Mouse (Mus musculus): ENCODE measurements around the gene Fam241b. TPM values are rescaled to one million over a fixed set of nuclear protein-coding genes. Genes with fewer than 3 reads are reported as not detected.
"Not testable (repeated sequence)": the region's sequence is repeated elsewhere in the genome, so short reads cannot be mapped to it uniquely, and the experiment has no call there.

Fam241b gene
- polyA plus RNA-seq, 1 experiment from 2014 or later, result 10.3 TPM

GRCm38 (mm10) chr10:62089486-62089885 is 54.2 kb downstream of the Fam241b start:
- Histone ChIP-seq H3K9me3 (ENCODE audit: control insufficient read depth, low read length) (no peaks in the 10 kb centered on the region), H3K27me3 (replicated peaks; ENCODE audit: control insufficient read depth, insufficient read depth, low read length) (no peaks in the 10 kb centered on the region), H3K4me3 (ENCODE audit: low read depth, low read length) (no peak overlapping the region), H3K4me1 (replicated peaks; ENCODE audit: control insufficient read depth, insufficient read depth, low read length) (no peaks in the 10 kb centered on the region), H3K4me2 (ENCODE audit: low read length) (no peak overlapping the region), H3K36me3 (ENCODE audit: control insufficient read depth, insufficient read depth, low read length) (no peaks in the 10 kb centered on the region), H3K9ac (ENCODE audit: low read length) (no peak overlapping the region), H3K27ac (ENCODE audit: low read depth) (no peak overlapping the region)
- DNase-seq (ENCODE audit: low spot score), result no peak
- ATAC-seq (replicated peaks; ENCODE audit: low FRiP score, low TSS enrichment, low read depth), result no peak

DNA sequence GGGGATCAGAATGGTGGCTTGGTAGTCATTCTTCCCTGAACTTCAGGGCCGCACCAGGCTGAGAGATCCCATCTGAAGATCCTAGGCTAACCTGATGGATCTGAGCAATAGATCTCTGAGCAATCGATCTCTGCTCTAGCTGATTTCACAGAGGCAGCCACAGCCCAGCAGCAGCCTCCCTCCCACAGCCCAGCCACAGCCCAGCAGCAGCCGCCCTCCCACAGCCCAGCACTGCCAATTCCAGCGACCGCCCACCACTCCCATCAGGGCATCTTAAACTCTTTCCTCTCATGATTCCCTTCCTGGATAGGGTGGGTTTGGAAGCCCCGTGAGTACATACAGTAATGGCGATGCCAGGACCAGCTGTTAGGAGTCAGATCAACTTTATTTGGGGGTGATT is 54.6 kb downstream of the Fam241b start:
- Histone ChIP-seq H3K4me3 (ENCODE audit: low read depth, low read length) (no peak overlapping the region), H3K27ac (ENCODE audit: low read depth) (no peak overlapping the region), H3K9ac (ENCODE audit: low read length) (no peak overlapping the region), H3K4me1 (replicated peaks; ENCODE audit: control insufficient read depth, insufficient read depth, low read length) (no peaks in the 10 kb centered on the region), H3K36me3 (ENCODE audit: control insufficient read depth, insufficient read depth, low read length) (no peaks in the 10 kb centered on the region), H3K4me2 (ENCODE audit: low read length) (no peak overlapping the region), H3K27me3 (replicated peaks; ENCODE audit: control insufficient read depth, insufficient read depth, low read length) (no peaks in the 10 kb centered on the region), H3K9me3 (ENCODE audit: control insufficient read depth, low read length) (no peaks in the 10 kb centered on the region)
- WGBS, result 68% methylated on average over 7 of the region's 7 CpGs
- DNase-seq (ENCODE audit: low spot score) (no peak), ATAC-seq (replicated peaks; ENCODE audit: low FRiP score, low TSS enrichment, low read depth) (no peak)

DNA sequence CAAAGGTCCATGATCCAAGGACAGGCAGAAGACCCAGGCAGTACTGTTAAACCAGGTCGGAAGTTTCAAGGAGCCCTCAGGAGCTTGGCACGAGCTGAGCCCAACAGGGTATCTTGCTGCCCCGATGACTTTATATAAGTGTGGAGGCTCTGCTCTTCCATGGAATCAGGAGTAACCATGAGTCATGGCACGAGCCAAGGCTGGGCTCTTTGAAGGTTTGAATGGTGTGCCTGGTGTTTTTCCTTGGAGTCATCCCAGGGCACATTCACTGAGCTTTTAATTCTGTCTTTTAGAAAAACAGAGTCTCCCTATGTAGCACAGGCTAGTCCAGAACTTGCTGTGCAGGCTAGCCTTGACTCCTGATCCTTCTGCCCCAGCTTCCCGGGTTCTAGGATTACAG is 55.3 kb downstream of the Fam241b start:
- DNase-seq (ENCODE audit: low spot score), result no peak
- Histone ChIP-seq H3K27me3 (replicated peaks; ENCODE audit: control insufficient read depth, insufficient read depth, low read length) (no peaks in the 10 kb centered on the region), H3K9me3 (ENCODE audit: control insufficient read depth, low read length) (no peaks in the 10 kb centered on the region), H3K27ac (ENCODE audit: low read depth) (no peak overlapping the region), H3K36me3 (ENCODE audit: control insufficient read depth, insufficient read depth, low read length) (no peaks in the 10 kb centered on the region), H3K4me1 (replicated peaks; ENCODE audit: control insufficient read depth, insufficient read depth, low read length) (no peaks in the 10 kb centered on the region), H3K4me2 (ENCODE audit: low read length) (no peak overlapping the region), H3K9ac (ENCODE audit: low read length) (no peak overlapping the region), H3K4me3 (ENCODE audit: low read depth, low read length) (no peak overlapping the region)
- ATAC-seq (replicated peaks; ENCODE audit: low FRiP score, low TSS enrichment, low read depth), result no peak
- 74% methylated on average over 5 of the region's 5 CpGs for WGBS

DNA sequence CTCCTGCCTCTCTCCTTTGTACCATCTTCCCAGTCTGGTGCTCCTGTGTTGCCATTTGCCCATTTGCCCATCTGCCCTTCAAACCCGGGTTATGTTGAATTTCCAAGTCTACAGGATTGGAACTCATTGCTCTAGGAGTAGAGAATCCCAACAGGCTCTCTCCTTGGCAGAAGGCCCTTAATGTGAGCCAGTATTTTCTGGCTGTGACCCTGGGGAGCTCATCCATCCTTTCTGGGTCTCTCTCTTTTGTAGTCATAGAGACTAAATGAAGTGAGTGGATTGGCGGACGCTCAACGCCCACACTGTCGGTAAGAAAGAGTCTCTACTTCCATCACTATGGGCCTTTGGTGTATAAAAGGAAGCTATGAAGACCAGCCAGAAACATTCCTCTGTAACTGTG is 56.9 kb downstream of the Fam241b start:
- 92% methylated on average over 5 of the region's 5 CpGs for WGBS
- Histone ChIP-seq H3K4me1 (replicated peaks; ENCODE audit: control insufficient read depth, insufficient read depth, low read length) (no peaks in the 10 kb centered on the region), H3K9ac (ENCODE audit: low read length) (no peak overlapping the region), H3K9me3 (ENCODE audit: control insufficient read depth, low read length) (no peaks in the 10 kb centered on the region), H3K27ac (ENCODE audit: low read depth) (no peak overlapping the region), H3K36me3 (ENCODE audit: control insufficient read depth, insufficient read depth, low read length) (no peaks in the 10 kb centered on the region), H3K4me2 (ENCODE audit: low read length) (no peak overlapping the region), H3K27me3 (replicated peaks; ENCODE audit: control insufficient read depth, insufficient read depth, low read length) (no peaks in the 10 kb centered on the region), H3K4me3 (ENCODE audit: low read depth, low read length) (no peak overlapping the region)
- ATAC-seq (replicated peaks; ENCODE audit: low FRiP score, low TSS enrichment, low read depth) (no peak), DNase-seq (ENCODE audit: low spot score) (no peak)

DNA sequence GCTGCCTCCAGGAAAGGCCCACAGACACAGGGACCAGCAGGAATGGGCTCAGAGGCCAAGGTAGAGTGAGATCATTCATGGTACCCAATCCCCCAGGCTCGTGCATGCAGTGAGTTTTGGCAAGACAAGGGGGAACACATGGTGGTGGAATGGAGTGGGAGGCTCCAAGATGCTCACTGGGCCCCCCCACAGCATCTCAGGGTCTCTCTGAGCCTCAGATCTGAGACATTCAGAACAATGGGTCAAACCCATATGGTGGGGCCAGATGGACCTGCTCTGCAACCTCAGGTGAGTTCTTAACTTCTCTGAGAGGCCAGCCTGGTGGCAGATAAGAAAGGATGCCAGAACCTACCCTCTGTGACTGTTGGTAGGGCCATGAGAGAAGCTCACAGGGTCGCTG is 57.7 kb downstream of the Fam241b start:
- Histone ChIP-seq H3K27me3 (replicated peaks; ENCODE audit: control insufficient read depth, insufficient read depth, low read length) (no peaks in the 10 kb centered on the region), H3K4me3 (ENCODE audit: low read depth, low read length) (no peak overlapping the region), H3K9ac (ENCODE audit: low read length) (no peak overlapping the region), H3K4me1 (replicated peaks; ENCODE audit: control insufficient read depth, insufficient read depth, low read length) (no peaks in the 10 kb centered on the region), H3K27ac (ENCODE audit: low read depth) (no peak overlapping the region), H3K9me3 (ENCODE audit: control insufficient read depth, low read length) (no peaks in the 10 kb centered on the region), H3K4me2 (ENCODE audit: low read length) (no peak overlapping the region), H3K36me3 (ENCODE audit: control insufficient read depth, insufficient read depth, low read length) (no peaks in the 10 kb centered on the region)
- ATAC-seq (replicated peaks; ENCODE audit: low FRiP score, low TSS enrichment, low read depth) (no peak), DNase-seq (ENCODE audit: low spot score) (no peak)
- 62% methylated on average over 2 of the region's 2 CpGs for WGBS

GRCm38 (mm10) chr10:62076248-62077134 is 67.2 kb downstream of the Fam241b start:
- Histone ChIP-seq H3K9me3 (ENCODE audit: control insufficient read depth, low read length) (0 out of 2 replicates have a peak, but pooled peaks cover 2% of the 10 kb centered on the region), H3K9ac (ENCODE audit: low read length) (no peak overlapping the region), H3K36me3 (ENCODE audit: control insufficient read depth, insufficient read depth, low read length) (no peaks in the 10 kb centered on the region), H3K4me1 (replicated peaks; ENCODE audit: control insufficient read depth, insufficient read depth, low read length) (no peaks in the 10 kb centered on the region), H3K27me3 (replicated peaks; ENCODE audit: control insufficient read depth, insufficient read depth, low read length) (no peaks in the 10 kb centered on the region), H3K27ac (ENCODE audit: low read depth) (no peak overlapping the region), H3K4me2 (ENCODE audit: low read length) (no peak overlapping the region), H3K4me3 (ENCODE audit: low read depth, low read length) (no peak overlapping the region)
- 35% methylated on average over 11 of the region's 11 CpGs for WGBS
- DNase-seq (ENCODE audit: low spot score) (no peak), ATAC-seq (replicated peaks; ENCODE audit: low FRiP score, low TSS enrichment, low read depth) (peak; percentile 72; the same call in 1 of the 2 replicates)

DNA sequence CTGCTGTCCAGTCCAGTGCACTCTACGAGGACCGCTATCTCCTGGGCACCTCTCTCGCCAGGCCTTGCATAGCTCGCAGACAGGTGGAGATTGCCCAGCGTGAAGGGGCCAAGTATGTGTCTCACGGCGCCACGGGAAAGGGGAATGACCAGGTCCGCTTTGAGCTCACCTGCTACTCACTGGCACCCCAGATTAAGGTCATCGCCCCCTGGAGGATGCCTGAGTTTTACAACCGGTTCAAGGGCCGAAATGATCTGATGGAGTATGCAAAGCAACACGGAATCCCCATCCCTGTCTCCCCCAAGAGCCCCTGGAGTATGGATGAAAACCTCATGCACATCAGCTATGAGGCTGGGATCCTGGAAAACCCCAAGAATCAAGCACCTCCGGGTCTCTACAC is 72.4 kb downstream of the Fam241b start:
- not testable (repeated sequence) for H3K9ac ChIP-seq (ENCODE audit: low read length); H3K9me3 ChIP-seq (ENCODE audit: control insufficient read depth, low read length)
- WGBS, result 77% methylated on average over 12 of the region's 14 CpGs

GRCm38 (mm10) chr10:62070636-62071035 is 73.1 kb downstream of the Fam241b start:
- no peak overlapping the region for H3K4me2 ChIP-seq (ENCODE audit: low read length)
- no peaks in the 10 kb centered on the region for H3K27me3 ChIP-seq (replicated peaks; ENCODE audit: control insufficient read depth, insufficient read depth, low read length)
- no peak overlapping the region for H3K9ac ChIP-seq (ENCODE audit: low read length)
- DNase-seq (ENCODE audit: low spot score) (no peak), ATAC-seq (replicated peaks; ENCODE audit: low FRiP score, low TSS enrichment, low read depth) (no peak)
- no peaks in the 10 kb centered on the region for H3K9me3 ChIP-seq (ENCODE audit: control insufficient read depth, low read length)
- no peak overlapping the region for H3K27ac ChIP-seq (ENCODE audit: low read depth)
- 76% methylated on average over 8 of the region's 8 CpGs for whole genome bisulfite sequencing
- no peaks in the 10 kb centered on the region for H3K36me3 ChIP-seq (ENCODE audit: control insufficient read depth, insufficient read depth, low read length)
- H3K4me1 ChIP-seq (replicated peaks; ENCODE audit: control insufficient read depth, insufficient read depth, low read length), result no peaks in the 10 kb centered on the region
- H3K4me3 ChIP-seq (ENCODE audit: low read depth, low read length), result no peak overlapping the region

More for the DNA sequence above, 72.4 kb downstream of the Fam241b start:
- H3K4me1 ChIP-seq (replicated peaks; ENCODE audit: control insufficient read depth, insufficient read depth, low read length); H3K4me3 ChIP-seq (ENCODE audit: low read depth, low read length); DNase-seq (ENCODE audit: low spot score); H3K36me3 ChIP-seq (ENCODE audit: control insufficient read depth, insufficient read depth, low read length); H3K4me2 ChIP-seq (ENCODE audit: low read length); ATAC-seq (replicated peaks; ENCODE audit: low FRiP score, low TSS enrichment, low read depth); H3K27ac ChIP-seq (ENCODE audit: low read depth); H3K27me3 ChIP-seq (replicated peaks; ENCODE audit: control insufficient read depth, insufficient read depth, low read length): not testable (repeated sequence)

DNA sequence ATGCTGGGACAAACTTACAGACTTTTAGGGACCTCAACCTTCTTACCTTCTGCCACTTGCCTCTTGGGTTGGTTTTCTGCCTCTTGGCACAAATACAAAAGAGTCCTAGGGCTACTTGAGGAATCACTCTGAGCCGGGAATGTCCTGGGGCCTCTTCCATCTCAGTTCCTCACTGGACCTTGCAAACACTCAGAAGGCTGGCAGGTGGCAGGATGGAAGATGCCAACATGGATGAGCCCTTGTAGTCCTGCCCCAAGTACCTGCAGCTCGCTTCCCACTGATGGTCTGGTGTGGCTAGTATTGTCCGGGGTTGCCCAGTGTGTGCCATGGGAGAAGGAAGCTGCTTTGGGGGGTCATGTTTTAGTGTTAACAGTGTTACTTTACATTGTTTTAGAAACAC is 73.8 kb downstream of the Fam241b start:
- Histone ChIP-seq H3K27me3 (replicated peaks; ENCODE audit: control insufficient read depth, insufficient read depth, low read length) (no peaks in the 10 kb centered on the region), H3K4me3 (ENCODE audit: low read depth, low read length) (no peak overlapping the region), H3K27ac (ENCODE audit: low read depth) (no peak overlapping the region), H3K9me3 (ENCODE audit: control insufficient read depth, low read length) (no peaks in the 10 kb centered on the region), H3K36me3 (ENCODE audit: control insufficient read depth, insufficient read depth, low read length) (no peaks in the 10 kb centered on the region), H3K4me1 (replicated peaks; ENCODE audit: control insufficient read depth, insufficient read depth, low read length) (no peaks in the 10 kb centered on the region), H3K4me2 (ENCODE audit: low read length) (no peak overlapping the region), H3K9ac (ENCODE audit: low read length) (no peak overlapping the region)
- DNase-seq (ENCODE audit: low spot score), result no peak
- no peak for ATAC-seq (replicated peaks; ENCODE audit: low FRiP score, low TSS enrichment, low read depth)
- WGBS, result 93% methylated on average over 3 of the region's 3 CpGs
